Mouse (Mus musculus) heart, postnatal 0 days (tissue): ENCODE measurements around the gene Camta1. TPM values are rescaled to one million over a fixed set of nuclear protein-coding genes. Genes with fewer than 3 reads are reported as not detected.

Experiments
- ATAC-seq: fragments of 200-750 bp; cut with Nextera tagmentation; 2 replicates; pipeline ENCODE4 v1.8.0; 2017; ENCODE audit warnings: low read depth, moderate number of reproducible peaks, moderate library complexity; ENCODE audit not compliant: insufficient read depth
- DNase-seq: peaks from one replicate; pipeline ENCODE4 v3.0.0-alpha.2; 2016; ENCODE audit warnings: low spot score
- H3K27ac ChIP-seq: fragments of 300-500 bp; sonication (generic); 2 replicates; pipeline ENCODE4 v1.5.1; 2014; ENCODE audit warnings: low read depth, mild to moderate bottlenecking
- H3K27me3 ChIP-seq: fragments of 300-500 bp; sonication (generic); 2 replicates; pipeline ENCODE4 v1.6.1; 2014; ENCODE audit warnings: low read length, mixed read lengths; ENCODE audit not compliant: control insufficient read depth, insufficient read depth
- H3K36me3 ChIP-seq: fragments of 300-500 bp; sonication (generic); replicated peaks from 2 replicates; pipeline ENCODE4 v1.6.1; 2014; ENCODE audit warnings: low read length, mixed read lengths; ENCODE audit not compliant: control insufficient read depth, insufficient read depth
- H3K4me1 ChIP-seq: fragments of 300-500 bp; sonication (generic); 2 replicates; pipeline ENCODE4 v1.6.1; 2014; ENCODE audit warnings: antibody characterized with exemption; ENCODE audit not compliant: control insufficient read depth, insufficient read depth
- H3K4me2 ChIP-seq: fragments of 300-500 bp; sonication (generic); 2 replicates; pipeline ENCODE4 v1.6.1; 2014; ENCODE audit warnings: low read depth, mild to moderate bottlenecking, low read length, moderate library complexity
- H3K4me3 ChIP-seq: fragments of 300-500 bp; sonication (generic); 2 replicates; pipeline ENCODE4 v1.5.1; 2014; ENCODE audit warnings: low read depth, low read length
- H3K9ac ChIP-seq: fragments of 300-500 bp; sonication (generic); replicated peaks from 2 replicates; pipeline ENCODE4 v1.6.1; 2014; ENCODE audit warnings: low read depth, low read length, mixed read lengths
- H3K9me3 ChIP-seq: fragments of 300-500 bp; sonication (generic); replicated peaks from 2 replicates; pipeline ENCODE4 v1.6.1; 2016; ENCODE audit warnings: low read length; ENCODE audit not compliant: control insufficient read depth
- CTCF ChIP-seq: IDR thresholded peaks from 2 replicates; pipeline ENCODE4 v1.5.1; 2016; ENCODE audit warnings: antibody characterized with exemption, control low read depth, low read depth
- EP300 ChIP-seq: IDR thresholded peaks from 2 replicates; pipeline ENCODE4 v1.6.1; 2016; ENCODE audit warnings: antibody characterized with exemption, low read depth
- WGBS: fragments of 180-500 bp; shearing (Covaris S2); extraction: QIAGEN DNeasy Blood & Tissue Kit; methylation state at CpG from one replicate; pipeline ENCODE4 v1.1.7; 2014; 5-methylcytosine and 5-hydroxymethylcytosine counted together
- polyA plus RNA-seq: library from polyadenylated mRNA; unstranded; fragments of >200 nt; fragmentation: Nextera tagmentation; extraction: Ambion mirVana; gene quantifications from 2 replicates; pipeline ENCODE4 v1.2.1, GENCODE M21; 2015
- total RNA-seq: library from RNA; depleted of rRNA; stranded (reverse); fragments of >200 nt; gene quantifications from 2 replicates; pipeline ENCODE4 v1.2.3, GENCODE M21; 2014; ENCODE audit warnings: low replicate concordance

The Camta1 gene
- total and polyA plus RNA-seq, 2 experiments from 2014 or later = 72.7 to 240 TPM

GRCm38 (mm10) chr4:151263786-151264414 lies 597.8 kb downstream of the Camta1 start:
- Histone ChIP-seq H3K4me1 (no peaks in the 10 kb centered on the region), H3K4me2 (no peak overlapping the region), H3K9me3 (no peaks in the 10 kb centered on the region), H3K36me3 (no peaks in the 10 kb centered on the region), H3K9ac (no peak overlapping the region), H3K4me3 (no peak overlapping the region), H3K27me3 (no peaks in the 10 kb centered on the region), H3K27ac (no peak overlapping the region)
- 62% methylated on average over 14 of the region's 14 CpGs for WGBS
- TF ChIP-seq EP300 (no peak), CTCF (no peak)
- ATAC-seq (no peak), DNase-seq (no peak)

- Histone ChIP-seq H3K9me3 (no peaks in the 10 kb centered on the region), H3K4me1 (no peaks in the 10 kb centered on the region), H3K27me3 (no peaks in the 10 kb centered on the region), H3K4me2 (no peak overlapping the region), H3K27ac (no peak overlapping the region), H3K9ac (no peak overlapping the region), H3K4me3 (no peak overlapping the region), H3K36me3 (no peaks in the 10 kb centered on the region)
- ATAC-seq (no peak), DNase-seq (no peak)
- TF ChIP-seq CTCF (no peak), EP300 (no peak)
- WGBS = 73% methylated on average over 7 of the region's 7 CpGs
These were observed 598.6 kb downstream of the Camta1 start for GRCm38 (mm10) chr4:151263052-151263451.

- WGBS = 51% methylated on average over 4 of the region's 4 CpGs
- Histone ChIP-seq H3K9ac (no peak overlapping the region), H3K4me2 (no peak overlapping the region), H3K36me3 (no peaks in the 10 kb centered on the region), H3K4me1 (no peaks in the 10 kb centered on the region), H3K27ac (no peak overlapping the region), H3K4me3 (no peak overlapping the region), H3K27me3 (no peaks in the 10 kb centered on the region), H3K9me3 (no peaks in the 10 kb centered on the region)
- TF ChIP-seq CTCF = no peak
- no peak for TF ChIP-seq EP300
- DNase-seq (no peak), ATAC-seq (no peak)
These were observed 605.1 kb downstream of the Camta1 start for GRCm38 (mm10) chr4:151256622-151257021.

- Histone ChIP-seq H3K9me3 (no peaks in the 10 kb centered on the region), H3K4me1 (no peaks in the 10 kb centered on the region), H3K4me2 (no peak overlapping the region), H3K36me3 (no peaks in the 10 kb centered on the region), H3K27me3 (no peaks in the 10 kb centered on the region), H3K9ac (no peak overlapping the region), H3K27ac (no peak overlapping the region), H3K4me3 (no peak overlapping the region)
- DNase-seq (no peak), ATAC-seq (no peak)
- WGBS = 80% methylated on average over 6 of the region's 6 CpGs
- TF ChIP-seq CTCF = no peak
- no peak for TF ChIP-seq EP300
These were observed 610.9 kb downstream of the Camta1 start for GRCm38 (mm10) chr4:151250824-151251223.

GRCm38 (mm10) chr4:151245068-151245797 lies 616.4 kb downstream of the Camta1 start:
- no peak for TF ChIP-seq EP300
- TF ChIP-seq CTCF = no peak
- H3K27ac ChIP-seq = no peak overlapping the region
- no peak overlapping the region for H3K4me2 ChIP-seq
- no peak overlapping the region for H3K9ac ChIP-seq
- no peak overlapping the region for H3K4me3 ChIP-seq
- no peaks in the 10 kb centered on the region for H3K36me3 ChIP-seq
- H3K9me3 ChIP-seq = 0 out of 2 replicates have a peak, but pooled peaks cover 3% of the 10 kb centered on the region
- H3K4me1 ChIP-seq = no peaks in the 10 kb centered on the region
- DNase-seq (peak; percentile 10), ATAC-seq (no peak)
- H3K27me3 ChIP-seq = 0 out of 2 replicates have a peak, but pooled peaks cover 5% of the 10 kb centered on the region
- WGBS = 43% methylated on average over 7 of the region's 7 CpGs
